Mouse (Mus musculus) forebrain, postnatal 0 days (tissue): Measurements from ENCODE around the gene Samd3. TPM values are rescaled to one million over a fixed set of nuclear protein-coding genes. Genes with fewer than 3 reads are reported as not detected.

Source experiments
- ATAC-seq: fragments of 200-750 bp; cut with Nextera tagmentation; 2 replicates; pipeline ENCODE4 v1.8.0; 2017; ENCODE audit warnings: mild to moderate bottlenecking, moderate library complexity
- DNase-seq: peaks from one replicate; pipeline ENCODE4 v3.0.0-alpha.2; 2015
- H3K27ac ChIP-seq: fragments of 300-500 bp; sonication (generic); 2 replicates; pipeline ENCODE4 v1.5.1; 2014; ENCODE audit warnings: low read depth, mild to moderate bottlenecking, antibody characterized with exemption, low read length, moderate library complexity, mixed read lengths
- H3K27me3 ChIP-seq: fragments of 300-500 bp; sonication (generic); 2 replicates; pipeline ENCODE4 v1.6.1; 2014; ENCODE audit warnings: mild to moderate bottlenecking, low read length, mixed read lengths; ENCODE audit not compliant: insufficient read depth
- H3K36me3 ChIP-seq: fragments of 300-500 bp; sonication (generic); 2 replicates; pipeline ENCODE4 v1.6.1; 2014; ENCODE audit warnings: mild to moderate bottlenecking, moderate library complexity; ENCODE audit not compliant: insufficient read depth
- H3K4me1 ChIP-seq: fragments of 300-500 bp; sonication (generic); 2 replicates; pipeline ENCODE4 v1.6.1; 2014; ENCODE audit warnings: antibody characterized with exemption; ENCODE audit not compliant: insufficient read depth
- H3K4me2 ChIP-seq: fragments of 300-500 bp; sonication (generic); 2 replicates; pipeline ENCODE4 v1.6.1; 2014; ENCODE audit warnings: low read depth, mild to moderate bottlenecking, moderate library complexity
- H3K4me3 ChIP-seq: fragments of 300-500 bp; sonication (generic); 2 replicates; pipeline ENCODE4 v1.5.1; 2014; ENCODE audit warnings: low read depth, low read length, mixed read lengths
- H3K9ac ChIP-seq: fragments of 300-500 bp; sonication (generic); 2 replicates; pipeline ENCODE4 v1.6.1; 2014; ENCODE audit warnings: mild to moderate bottlenecking
- H3K9me3 ChIP-seq: fragments of 300-500 bp; sonication (generic); 2 replicates; pipeline ENCODE4 v1.6.1; 2016; ENCODE audit warnings: low read length
- CTCF ChIP-seq: sonication (generic); IDR thresholded peaks from 2 replicates; pipeline ENCODE4 v1.5.1; 2016; ENCODE audit warnings: antibody characterized with exemption, control low read depth, low read depth
- WGBS: fragments of 180-500 bp; shearing (Covaris S2); extraction: QIAGEN DNeasy Blood & Tissue Kit; methylation state at CpG from one replicate; pipeline ENCODE4 v1.1.7; 2014; 5-methylcytosine and 5-hydroxymethylcytosine counted together
- polyA plus RNA-seq: library from polyadenylated mRNA; unstranded; fragments of >200 nt; fragmentation: Nextera tagmentation; extraction: Ambion mirVana; gene quantifications from 2 replicates; pipeline ENCODE4 v1.2.1, GENCODE M21; 2015
- total RNA-seq: library from RNA; depleted of rRNA; stranded (reverse); fragments of >200 nt; gene quantifications from 2 replicates; pipeline ENCODE4 v1.2.3, GENCODE M21; 2014

Gene Samd3
- total and polyA plus RNA-seq, 2 experiments from 2014 or later: 3.4 to 3.8 TPM

DNA sequence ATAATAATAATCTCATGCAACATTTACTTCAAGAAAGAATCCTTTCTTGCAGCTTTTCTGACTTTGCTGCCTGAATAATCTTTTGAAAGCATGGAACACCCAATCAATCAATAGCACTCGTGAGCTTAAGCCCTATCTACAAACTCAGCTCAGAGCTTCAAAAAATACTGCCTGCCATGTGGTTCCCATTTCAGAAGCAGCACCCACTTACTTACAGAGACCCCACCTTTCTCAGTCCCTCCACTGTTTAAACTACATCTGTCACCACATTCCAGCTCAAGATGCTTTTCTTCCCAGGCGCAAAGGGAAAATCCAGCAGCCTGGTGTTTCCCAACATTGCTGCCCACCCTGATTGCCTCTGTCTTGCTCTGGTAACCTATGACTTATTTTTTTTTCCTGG is 2.8 kb upstream of the Samd3 start:
- H3K27me3 ChIP-seq: no peaks in the 10 kb centered on the region
- H3K9ac ChIP-seq: no peak overlapping the region
- no peaks in the 10 kb centered on the region for H3K4me1 ChIP-seq
- TF ChIP-seq CTCF: no peak
- WGBS: 77% methylated on average over 2 of the region's 2 CpGs
- no peaks in the 10 kb centered on the region for H3K36me3 ChIP-seq
- H3K4me3 ChIP-seq: no peak overlapping the region
- H3K9me3 ChIP-seq: no peaks in the 10 kb centered on the region
- ATAC-seq: no peak
- no peak for DNase-seq
- no peak overlapping the region for H3K4me2 ChIP-seq
- no peak overlapping the region for H3K27ac ChIP-seq

DNA sequence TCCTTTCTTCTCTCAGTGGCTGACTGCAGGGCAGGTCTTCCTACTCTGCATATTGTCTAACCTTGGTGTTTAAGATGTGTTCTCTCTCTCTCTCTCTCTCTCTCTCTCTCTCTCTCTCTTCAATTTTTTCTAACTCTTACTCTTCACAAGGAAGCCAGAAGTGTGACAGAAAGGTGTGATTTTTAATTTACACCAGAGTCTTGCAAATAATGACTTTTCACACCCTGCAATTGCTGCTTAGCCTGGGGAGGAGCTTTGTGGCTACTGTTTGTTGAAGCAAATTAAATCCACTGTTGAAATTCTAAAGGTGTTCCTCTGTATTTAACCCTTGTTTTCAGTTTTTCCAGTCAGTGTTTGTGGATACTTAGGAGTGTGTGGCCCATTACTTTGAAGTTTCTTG is 1.3 kb upstream of the Samd3 start:
- Histone ChIP-seq H3K27ac (no peak overlapping the region), H3K4me3 (no peak overlapping the region), H3K36me3 (no peaks in the 10 kb centered on the region), H3K4me2 (no peak overlapping the region), H3K4me1 (no peaks in the 10 kb centered on the region), H3K9me3 (no peaks in the 10 kb centered on the region), H3K9ac (no peak overlapping the region), H3K27me3 (no peaks in the 10 kb centered on the region)
- TF ChIP-seq CTCF: no peak
- peak; percentile 5; the same call in 1 of the 2 replicates for ATAC-seq
- no peak for DNase-seq

DNA sequence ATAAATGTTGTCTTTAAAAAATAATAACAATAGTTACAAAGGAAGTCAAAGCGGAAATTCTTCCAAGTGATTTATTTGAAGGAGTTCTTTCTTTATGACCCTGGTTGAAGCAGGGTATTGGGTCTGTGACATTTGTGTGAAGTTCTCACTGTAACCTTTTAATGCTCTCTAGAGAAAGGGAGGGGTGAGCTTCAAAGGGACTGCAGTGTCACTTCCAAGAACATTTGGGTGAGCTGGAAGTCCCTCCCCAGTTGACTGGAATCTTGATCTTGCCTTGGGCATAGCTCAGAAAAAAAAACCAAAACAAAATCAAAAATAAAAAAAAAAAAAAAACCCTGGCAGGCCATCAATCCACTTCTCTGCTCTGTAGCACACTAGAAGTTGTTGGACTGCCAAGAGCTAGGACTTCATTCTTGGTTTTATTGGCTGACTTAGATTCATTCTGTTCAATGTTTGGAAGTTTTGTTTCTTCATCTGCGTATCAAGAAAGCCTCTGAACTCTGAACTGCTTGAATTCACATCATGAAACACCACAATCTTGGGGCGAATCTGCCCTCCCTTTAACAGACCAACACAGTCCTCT is 2.7 kb downstream of the Samd3 start:
- no peak for TF ChIP-seq CTCF
- no peaks in the 10 kb centered on the region for H3K27me3 ChIP-seq
- H3K36me3 ChIP-seq: no peaks in the 10 kb centered on the region
- H3K4me2 ChIP-seq: no peak overlapping the region
- H3K4me3 ChIP-seq: no peak overlapping the region
- H3K9me3 ChIP-seq: no peaks in the 10 kb centered on the region
- no peak for ATAC-seq
- WGBS: 74% methylated on average over 3 of the region's 3 CpGs
- DNase-seq: no peak
- no peak overlapping the region for H3K9ac ChIP-seq
- no peak overlapping the region for H3K27ac ChIP-seq
- no peaks in the 10 kb centered on the region for H3K4me1 ChIP-seq

DNA sequence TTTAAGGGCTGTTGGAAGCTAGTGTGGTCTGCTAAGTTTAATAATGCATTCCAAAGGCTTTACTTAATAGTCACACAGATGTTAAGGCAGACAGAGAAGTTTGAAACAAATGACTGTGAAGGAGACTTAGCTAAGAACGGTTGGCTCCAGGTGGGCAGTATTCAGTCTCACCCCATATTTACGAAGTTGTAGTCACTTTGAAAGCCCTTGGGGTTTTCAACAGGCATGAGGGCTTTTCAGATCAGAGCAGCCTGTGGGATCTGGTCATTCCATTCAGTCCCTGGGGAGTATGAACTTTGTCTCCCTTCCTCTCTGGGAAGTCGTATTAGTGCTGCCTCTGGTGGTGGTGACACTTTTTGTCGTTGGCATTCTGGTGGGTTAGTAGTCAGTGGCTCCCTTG is 9.1 kb downstream of the Samd3 start:
- Histone ChIP-seq H3K4me1 (no peaks in the 10 kb centered on the region), H3K4me3 (no peak overlapping the region), H3K27ac (no peak overlapping the region), H3K9ac (no peak overlapping the region), H3K9me3 (no peaks in the 10 kb centered on the region), H3K36me3 (no peaks in the 10 kb centered on the region), H3K27me3 (no peaks in the 10 kb centered on the region), H3K4me2 (no peak overlapping the region)
- no peak for TF ChIP-seq CTCF
- ATAC-seq: no peak
- no peak for DNase-seq
- 56% methylated on average over 4 of the region's 4 CpGs for WGBS

DNA sequence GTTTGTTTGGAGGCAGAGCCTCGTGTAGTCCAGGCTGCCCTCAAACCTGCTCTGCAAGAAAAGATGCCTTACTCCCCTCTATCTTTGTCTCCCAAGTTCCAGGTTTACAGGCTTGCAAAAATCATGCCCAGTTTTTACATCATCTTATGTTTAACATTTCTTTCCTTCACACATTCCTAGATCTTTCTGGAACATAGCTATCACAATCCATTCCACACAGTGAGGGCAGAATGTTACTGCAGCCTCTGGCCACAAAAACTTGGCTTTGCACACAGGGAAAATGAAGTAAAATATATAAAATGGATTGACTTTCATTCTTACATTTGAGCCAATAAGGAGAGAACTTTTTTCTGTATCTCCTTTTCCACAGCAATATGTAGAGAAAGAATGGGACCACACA is 9.6 kb downstream of the Samd3 start:
- WGBS: 79% methylated on average over 1 of the region's 1 CpGs
- H3K27ac ChIP-seq: no peak overlapping the region
- no peak overlapping the region for H3K9ac ChIP-seq
- no peak for ATAC-seq
- TF ChIP-seq CTCF: no peak
- H3K9me3 ChIP-seq: no peaks in the 10 kb centered on the region
- DNase-seq: no peak
- H3K4me3 ChIP-seq: no peak overlapping the region
- H3K27me3 ChIP-seq: no peaks in the 10 kb centered on the region
- no peaks in the 10 kb centered on the region for H3K4me1 ChIP-seq
- H3K36me3 ChIP-seq: no peaks in the 10 kb centered on the region
- H3K4me2 ChIP-seq: no peak overlapping the region

DNA sequence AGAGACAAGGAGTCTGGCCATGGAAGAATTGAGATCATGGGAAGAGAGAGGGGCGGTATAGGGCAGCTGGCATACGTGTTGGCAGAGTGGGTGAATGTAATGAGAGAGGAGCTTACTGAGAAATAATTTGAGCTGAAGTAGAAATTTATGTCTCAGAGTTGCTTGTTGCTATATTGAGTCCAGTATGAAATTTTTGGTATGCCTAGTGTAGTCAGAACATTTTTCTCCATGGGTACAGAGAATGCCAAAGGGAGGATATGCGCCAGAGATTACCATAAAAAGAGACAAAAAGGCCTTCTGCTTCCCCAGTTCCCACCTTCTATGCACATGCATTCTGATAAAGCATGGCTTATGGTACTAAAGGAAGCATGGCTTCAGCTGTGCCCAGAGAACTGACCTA is 13.7 kb downstream of the Samd3 start:
- ATAC-seq (no peak), DNase-seq (no peak)
- Histone ChIP-seq H3K4me2 (no peak overlapping the region), H3K27me3 (no peaks in the 10 kb centered on the region), H3K4me1 (no peaks in the 10 kb centered on the region), H3K4me3 (no peak overlapping the region), H3K27ac (no peak overlapping the region), H3K9me3 (no peaks in the 10 kb centered on the region), H3K9ac (no peak overlapping the region), H3K36me3 (no peaks in the 10 kb centered on the region)
- WGBS: 84% methylated on average over 3 of the region's 3 CpGs
- no peak for TF ChIP-seq CTCF

DNA sequence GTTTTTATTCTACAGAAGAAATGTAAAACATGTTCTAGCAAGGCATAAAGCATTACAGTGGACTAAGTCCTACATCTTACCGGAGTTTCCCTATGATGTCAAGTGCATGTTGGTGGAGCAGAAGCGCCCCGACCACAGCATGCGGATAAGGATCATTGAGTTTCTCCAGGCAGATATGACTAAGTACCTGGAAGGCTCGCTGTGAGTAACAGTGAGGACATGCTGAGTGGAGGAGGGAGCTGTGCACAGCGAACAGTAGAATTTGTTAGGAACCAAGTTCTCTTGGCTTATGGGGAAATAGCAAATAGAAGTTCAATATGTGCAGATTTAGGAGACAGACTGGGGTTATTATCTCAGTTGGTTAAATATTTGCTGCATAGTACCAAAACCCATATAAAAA is 15.0 kb downstream of the Samd3 start:
- Histone ChIP-seq H3K36me3 (no peaks in the 10 kb centered on the region), H3K4me1 (no peaks in the 10 kb centered on the region), H3K4me2 (no peak overlapping the region), H3K27ac (no peak overlapping the region), H3K9me3 (no peaks in the 10 kb centered on the region), H3K4me3 (no peak overlapping the region), H3K9ac (no peak overlapping the region), H3K27me3 (no peaks in the 10 kb centered on the region)
- no peak for TF ChIP-seq CTCF
- DNase-seq: no peak
- 91% methylated on average over 6 of the region's 6 CpGs for WGBS
- no peak for ATAC-seq
